Mouse (Mus musculus): ENCODE data around the gene Pnmt.
A peak's percentile ranks its signal among the peaks of the same experiment; 100 is the strongest.

The Pnmt gene

DNA sequence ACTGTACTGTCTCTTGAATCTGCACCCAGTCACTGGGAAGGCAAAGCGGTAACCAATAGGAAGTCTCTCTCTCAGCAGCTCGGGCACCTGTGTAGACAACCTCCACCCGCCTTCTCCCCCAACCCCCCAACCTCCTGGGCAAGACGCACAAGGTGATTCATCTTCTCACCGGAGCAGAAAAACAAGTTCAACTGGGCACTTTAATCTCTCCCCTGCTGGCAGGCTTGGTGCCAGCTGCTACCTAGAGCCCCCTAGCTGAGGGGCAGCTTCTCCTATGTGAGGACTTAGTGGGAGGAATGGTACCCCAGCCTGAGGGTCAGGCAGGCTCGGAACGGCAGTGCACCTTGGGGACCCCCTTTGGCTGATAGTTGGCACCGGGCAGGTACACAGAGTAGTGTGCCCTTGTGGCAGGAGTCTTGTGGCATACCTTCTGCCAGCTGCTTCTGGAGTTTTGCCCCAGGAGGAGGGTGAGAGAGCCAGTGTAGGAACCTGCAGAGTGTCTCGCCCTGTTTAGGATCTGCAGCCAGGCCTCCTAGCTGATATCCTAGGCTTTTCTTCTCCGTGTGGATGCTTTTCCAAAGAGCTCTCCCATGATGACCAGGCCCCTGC, 32.8 kb downstream of the Pnmt start:
- peak; percentile 69 for DNase-seq

DNA sequence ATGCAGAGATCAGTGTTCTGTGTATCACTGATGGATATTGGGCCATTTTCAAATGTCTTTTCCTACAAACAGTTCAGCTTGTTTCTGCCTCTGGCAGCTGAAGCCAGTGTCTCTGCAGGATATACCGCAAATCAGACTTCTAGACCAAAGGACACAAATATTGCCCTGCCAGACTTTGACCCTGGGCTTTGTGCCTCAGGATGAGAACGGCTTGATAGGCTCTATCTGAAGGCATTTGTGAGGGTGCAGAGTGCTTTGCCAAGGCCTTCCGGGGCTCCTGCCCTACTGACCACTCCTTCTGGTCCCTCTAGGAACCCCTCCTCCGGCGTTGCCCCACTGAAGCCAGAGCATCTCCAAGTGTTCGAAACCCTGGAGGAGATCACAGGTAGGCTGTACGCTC, 40.3 kb downstream of the Pnmt start:
- DNase-seq = peak; percentile 27

DNA sequence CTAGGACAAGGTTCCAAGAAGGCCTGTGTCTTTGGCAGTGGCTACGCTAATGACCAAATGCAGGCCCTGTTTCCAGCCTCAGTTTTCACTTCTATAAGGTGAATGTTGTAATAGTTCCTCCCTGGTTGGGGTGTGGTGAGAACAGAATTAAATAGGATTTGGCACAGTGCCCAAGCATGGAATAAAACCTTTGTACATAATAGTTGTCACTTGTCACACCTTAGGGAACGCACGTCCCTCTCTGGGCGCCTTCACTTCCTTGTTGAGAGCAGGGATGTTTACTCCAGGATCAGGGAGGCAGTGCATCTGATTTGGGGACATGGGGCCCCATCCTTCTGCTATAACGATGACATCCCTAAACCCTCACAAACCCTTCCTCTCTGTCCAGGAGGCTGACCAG, 42.2 kb downstream of the Pnmt start:
- no peak for DNase-seq

DNA sequence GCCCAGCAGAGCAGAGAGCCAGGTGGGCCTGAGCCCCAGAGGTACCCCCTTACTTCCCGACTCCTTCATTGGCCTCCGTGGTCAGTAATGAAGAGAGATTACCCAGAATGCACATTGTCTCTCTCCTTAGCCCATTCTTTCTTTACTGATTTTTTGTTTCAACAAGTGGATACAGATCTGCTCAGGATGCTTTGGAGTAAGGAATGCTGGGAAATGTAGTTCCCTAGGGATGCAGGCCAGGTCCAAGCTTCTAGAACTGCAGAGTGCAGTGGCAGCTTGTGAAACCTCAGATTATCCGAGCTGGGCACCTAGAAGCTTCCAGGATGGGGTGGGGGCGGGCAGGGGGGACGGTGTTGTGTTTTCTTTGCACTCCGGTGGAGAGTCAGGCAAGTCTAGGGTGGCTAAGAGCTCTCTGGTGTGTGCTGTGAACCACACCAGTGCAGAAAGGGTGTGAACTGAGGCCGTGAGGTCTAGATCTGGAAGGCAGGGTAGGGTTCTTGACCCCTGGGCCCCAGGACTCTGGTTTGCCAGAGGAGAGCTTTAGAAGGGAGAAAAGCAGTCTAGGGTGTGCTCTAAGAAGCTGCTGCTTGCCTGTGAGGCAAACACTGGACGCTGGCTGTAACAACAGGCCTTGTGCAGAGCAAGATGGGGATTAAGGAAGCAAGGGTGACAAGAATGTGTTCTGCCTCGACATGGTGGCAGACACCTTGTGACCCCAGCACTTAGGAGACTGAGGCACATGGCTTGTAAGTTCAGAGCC, 45.7 kb downstream of the Pnmt start:
- no peak for DNase-seq

DNA sequence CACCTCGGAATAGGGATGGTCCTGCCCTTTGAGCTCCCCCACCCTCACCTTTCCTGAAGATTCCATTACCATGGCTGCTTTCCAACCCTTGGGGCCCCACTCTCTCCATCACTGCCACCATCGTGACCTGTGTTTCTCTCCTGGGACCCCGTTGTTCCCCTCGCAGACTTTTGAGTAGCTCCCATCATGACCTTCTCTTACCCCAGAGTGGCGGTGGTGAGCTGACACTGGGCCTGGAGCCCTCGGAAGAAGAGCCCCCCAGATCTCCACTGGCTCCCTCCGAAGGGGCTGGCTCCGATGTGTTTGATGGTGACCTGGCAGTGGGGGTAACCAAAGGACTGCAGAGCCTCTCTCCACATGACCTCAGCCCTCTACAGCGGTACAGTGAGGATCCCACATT, 49.5 kb downstream of the Pnmt start:
- no peak for DNase-seq

DNA sequence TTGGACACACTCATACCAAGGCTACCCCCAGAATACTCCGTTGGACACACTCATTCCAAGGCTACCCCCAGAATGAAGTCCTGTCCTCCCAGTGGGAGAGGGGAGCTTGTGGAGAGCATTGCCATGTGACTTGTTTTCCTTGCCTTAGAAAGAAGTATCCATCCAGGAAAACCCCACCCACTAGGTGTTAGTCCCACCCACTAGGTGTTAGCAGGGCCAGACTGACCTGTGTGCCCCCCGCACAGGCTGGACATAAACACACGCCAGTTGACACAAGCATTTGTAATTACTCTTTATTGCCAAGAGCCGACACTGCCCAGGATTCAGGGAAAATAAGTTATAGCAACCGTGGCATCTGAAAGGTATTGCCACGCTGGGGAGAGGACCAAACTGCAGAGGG, 51.2 kb downstream of the Pnmt start:
- no peak for DNase-seq
